Mouse (Mus musculus) megakaryocyte, embryonic 14.5 days (primary cell): ENCODE data around the gene Btnl6.
"Not testable (repeated sequence)": the region's sequence is repeated elsewhere in the genome, so short reads cannot be mapped to it uniquely, and the experiment has no call there.

Experiments used
- FLI1 ChIP-seq: IDR thresholded peaks from 2 replicates; pipeline ENCODE4 v1.6.1; 2012; ENCODE audit warnings: low read length, inconsistent platforms, mixed read lengths
- GATA1 ChIP-seq: IDR thresholded peaks from 3 replicates; pipeline ENCODE4 v1.6.1; 2012; ENCODE audit warnings: mixed read lengths, low read length, inconsistent platforms, borderline replicate concordance

DNA sequence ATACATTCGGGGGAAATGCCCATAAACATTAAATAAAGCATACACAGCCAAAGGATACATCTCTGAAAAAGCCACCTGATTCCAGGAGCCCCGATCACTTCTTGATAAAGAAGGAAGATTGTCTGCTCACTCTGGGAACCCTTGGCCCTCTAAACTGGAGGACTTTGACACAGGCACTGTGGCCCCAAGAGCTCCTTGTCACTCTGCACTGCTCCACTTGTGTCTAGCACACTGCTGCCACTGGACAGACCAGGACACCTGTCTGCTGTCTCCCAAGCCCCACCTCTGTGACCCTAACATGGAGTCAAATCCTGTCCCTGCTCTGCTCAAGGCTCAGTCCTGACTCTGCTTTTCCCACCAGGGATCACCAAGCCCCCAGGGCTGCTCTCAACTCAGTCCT lies 22.0 kb downstream of the Btnl6 start:
- not testable (repeated sequence) for TF ChIP-seq FLI1, GATA1
